Mouse (Mus musculus) stomach, postnatal 0 days (tissue): Measurements from ENCODE around the gene Pik3ip1. TPM values are rescaled to one million over a fixed set of nuclear protein-coding genes. Genes with fewer than 3 reads are reported as not detected.
A peak's percentile ranks its signal among the peaks of the same experiment; 100 is the strongest.

Experiments used
- ATAC-seq: fragments of 200-750 bp; cut with Nextera tagmentation; 2 replicates; pipeline ENCODE4 v1.8.0; 2017; ENCODE audit not compliant: low FRiP score, low TSS enrichment
- DNase-seq: peaks from one replicate; pipeline ENCODE4 v3.0.0-alpha.2; 2016; ENCODE audit warnings: low spot score
- H3K27ac ChIP-seq: fragments of 300-500 bp; sonication (generic); replicated peaks from 2 replicates; pipeline ENCODE4 v1.5.1; 2014; ENCODE audit warnings: mild to moderate bottlenecking, control low read depth
- H3K27me3 ChIP-seq: fragments of 300-500 bp; sonication (generic); 2 replicates; pipeline ENCODE4 v1.6.1; 2014; ENCODE audit warnings: low read length; ENCODE audit not compliant: control insufficient read depth, insufficient read depth
- H3K36me3 ChIP-seq: fragments of 300-500 bp; sonication (generic); 2 replicates; pipeline ENCODE4 v1.6.1; 2014; ENCODE audit warnings: low read length, mixed read lengths; ENCODE audit not compliant: control insufficient read depth, insufficient read depth
- H3K4me1 ChIP-seq: fragments of 300-500 bp; sonication (generic); replicated peaks from 2 replicates; pipeline ENCODE4 v1.6.1; 2014; ENCODE audit warnings: antibody characterized with exemption; ENCODE audit not compliant: control insufficient read depth, insufficient read depth
- H3K4me2 ChIP-seq: fragments of 300-500 bp; sonication (generic); replicated peaks from 2 replicates; pipeline ENCODE4 v1.6.1; 2014; ENCODE audit warnings: low read depth, mild to moderate bottlenecking, control low read depth, moderate library complexity
- H3K4me3 ChIP-seq: fragments of 300-500 bp; sonication (generic); 2 replicates; pipeline ENCODE4 v1.5.1; 2014; ENCODE audit warnings: low read depth, low read length, control low read depth
- H3K9ac ChIP-seq: fragments of 300-500 bp; sonication (generic); 2 replicates; pipeline ENCODE4 v1.6.1; 2014; ENCODE audit warnings: mild to moderate bottlenecking, low read length, control low read depth, mixed read lengths
- H3K9me3 ChIP-seq: fragments of 300-500 bp; sonication (generic); 2 replicates; pipeline ENCODE4 v1.6.1; 2016; ENCODE audit warnings: low read length; ENCODE audit not compliant: control insufficient read depth
- CTCF ChIP-seq: IDR thresholded peaks from 2 replicates; pipeline ENCODE4 v1.5.1; 2016; ENCODE audit warnings: antibody characterized with exemption, low read depth, mild to moderate bottlenecking, moderate library complexity
- EP300 ChIP-seq: optimal IDR thresholded peaks from 2 replicates; pipeline ENCODE3; 2016; ENCODE audit warnings: antibody characterized with exemption
- WGBS: fragments of 180-500 bp; shearing (Covaris S2); extraction: QIAGEN DNeasy Blood & Tissue Kit; methylation state at CpG from one replicate; pipeline ENCODE4 v1.1.7; 2014; 5-methylcytosine and 5-hydroxymethylcytosine counted together
- polyA plus RNA-seq: library from polyadenylated mRNA; unstranded; fragments of >200 nt; fragmentation: Nextera tagmentation; extraction: Ambion mirVana; gene quantifications from 2 replicates; pipeline ENCODE4 v1.2.1, GENCODE M21; 2015

Gene Pik3ip1
- polyA plus RNA-seq, 1 experiment from 2014 or later = 8.9 TPM

- DNase-seq (no peak), ATAC-seq (no peak)
- no peak overlapping the region for H3K4me2 ChIP-seq
- H3K4me1 ChIP-seq = peaks cover 9% of the 10 kb centered on the region; the same call in 1 of the 2 replicates
- H3K36me3 ChIP-seq = no peaks in the 10 kb centered on the region
- no peak overlapping the region for H3K27ac ChIP-seq
- H3K4me3 ChIP-seq = no peak overlapping the region
- H3K9ac ChIP-seq = no peak overlapping the region
- TF ChIP-seq EP300 (no peak), CTCF (peak; percentile 38)
- 70% methylated on average over 5 of the region's 5 CpGs for WGBS
- H3K27me3 ChIP-seq = no peaks in the 10 kb centered on the region
- H3K9me3 ChIP-seq = no peaks in the 10 kb centered on the region
These were observed 1.9 kb upstream of the Pik3ip1 start for GRCm38 (mm10) chr11:3328271-3328670.

GRCm38 (mm10) chr11:3328806-3329775 is 1.1 kb upstream of the Pik3ip1 start:
- no peak overlapping the region for H3K27ac ChIP-seq
- no peak overlapping the region for H3K4me2 ChIP-seq
- H3K4me3 ChIP-seq = no peak overlapping the region
- no peak overlapping the region for H3K9ac ChIP-seq
- 71% methylated on average over 11 of the region's 11 CpGs for WGBS
- DNase-seq (no peak), ATAC-seq (no peak)
- no peaks in the 10 kb centered on the region for H3K9me3 ChIP-seq
- TF ChIP-seq EP300 (no peak), CTCF (no peak)
- H3K4me1 ChIP-seq = peaks cover 9% of the 10 kb centered on the region; the same call in 1 of the 2 replicates
- no peaks in the 10 kb centered on the region for H3K36me3 ChIP-seq
- no peaks in the 10 kb centered on the region for H3K27me3 ChIP-seq

- H3K9ac ChIP-seq = peak overlapping the region; percentile 64
- H3K36me3 ChIP-seq = no peaks in the 10 kb centered on the region
- 1% methylated on average over 9 of the region's 9 CpGs for WGBS
- H3K9me3 ChIP-seq = no peaks in the 10 kb centered on the region
- no peaks in the 10 kb centered on the region for H3K27me3 ChIP-seq
- peak overlapping the region; percentile 79 for H3K4me2 ChIP-seq
- peak overlapping the region; percentile 49 for H3K4me3 ChIP-seq
- peak; percentile 79 for DNase-seq
- peak overlapping the region; percentile 90 for H3K27ac ChIP-seq
- no peak for ATAC-seq
- H3K4me1 ChIP-seq = peaks cover 12% of the 10 kb centered on the region; the same call in 1 of the 2 replicates
- peak; percentile 69 for TF ChIP-seq CTCF
- TF ChIP-seq EP300 = no peak
These were observed 365 bp downstream of the Pik3ip1 start for GRCm38 (mm10) chr11:3330566-3330965.

GRCm38 (mm10) chr11:3330991-3331750 is 970 bp downstream of the Pik3ip1 start:
- TF ChIP-seq EP300 (no peak), CTCF (no peak)
- no peaks in the 10 kb centered on the region for H3K27me3 ChIP-seq
- peaks cover 17% of the 10 kb centered on the region; the same call in 1 of the 2 replicates for H3K4me1 ChIP-seq
- H3K36me3 ChIP-seq = no peaks in the 10 kb centered on the region
- DNase-seq (no peak), ATAC-seq (no peak)
- H3K27ac ChIP-seq = peak overlapping the region; percentile 90
- no peaks in the 10 kb centered on the region for H3K9me3 ChIP-seq
- peak overlapping the region; percentile 64 for H3K9ac ChIP-seq
- H3K4me2 ChIP-seq = peak overlapping the region; percentile 79
- 4% methylated on average over 14 of the region's 14 CpGs for WGBS
- peak overlapping the region; percentile 49 for H3K4me3 ChIP-seq

GRCm38 (mm10) chr11:3331756-3332642 is 1.8 kb downstream of the Pik3ip1 start:
- H3K36me3 ChIP-seq = no peaks in the 10 kb centered on the region
- peaks cover 17% of the 10 kb centered on the region for H3K4me1 ChIP-seq
- no peak for TF ChIP-seq EP300
- TF ChIP-seq CTCF = peak; percentile 51
- no peaks in the 10 kb centered on the region for H3K27me3 ChIP-seq
- peak overlapping the region; percentile 49 for H3K4me3 ChIP-seq
- peak; percentile 95 for ATAC-seq
- peak overlapping the region; percentile 69 for H3K9ac ChIP-seq
- H3K9me3 ChIP-seq = no peaks in the 10 kb centered on the region
- peak overlapping the region; percentile 79 for H3K4me2 ChIP-seq
- peak overlapping the region; percentile 90 for H3K27ac ChIP-seq
- WGBS = under 1% methylated on average over 69 of the region's 75 CpGs
- DNase-seq = peak; percentile 93
